Mouse (Mus musculus) kidney, adult 2 months (tissue): ENCODE data around the gene Prpf6.

Source experiments
- CTCF ChIP-seq: fragments of 200-500 bp; conservative IDR thresholded peaks from 2 replicates; pipeline ENCODE4 v1.5.1; 2011; ENCODE audit warnings: low read depth, mild to moderate bottlenecking, control low read depth, low read length, moderate library complexity, mixed read lengths; ENCODE audit not compliant: insufficient read depth, insufficient read length
- POLR2A ChIP-seq: fragments of 200-500 bp; IDR thresholded peaks from one replicate; pipeline ENCODE4 v1.6.1; 2011; ENCODE audit warnings: low read depth, low read length, control low read depth

GRCm38 (mm10) chr2:181658528-181658927 lies 66.9 kb downstream of the Prpf6 start:
- TF ChIP-seq CTCF (no peak), POLR2A (no peak)
